Mouse (Mus musculus) limb, embryonic 13.5 days (tissue): ENCODE measurements around the gene Rnf39. TPM values are rescaled to one million over a fixed set of nuclear protein-coding genes. Genes with fewer than 3 reads are reported as not detected.

Experiments used
- ATAC-seq: fragments of 200-750 bp; cut with Nextera tagmentation; 2 replicates; pipeline ENCODE4 v1.8.0; 2017; ENCODE audit warnings: low read depth, moderate number of reproducible peaks, moderate TSS enrichment; ENCODE audit not compliant: low FRiP score
- H3K27ac ChIP-seq: fragments of 300-500 bp; sonication (generic); 2 replicates; pipeline ENCODE4 v1.5.1; 2015; ENCODE audit warnings: inconsistent platforms, mild to moderate bottlenecking, moderate library complexity
- H3K27me3 ChIP-seq: fragments of 300-500 bp; sonication (generic); 2 replicates; pipeline ENCODE4 v1.6.1; 2015; ENCODE audit warnings: mild to moderate bottlenecking, inconsistent platforms
- H3K36me3 ChIP-seq: fragments of 300-500 bp; sonication (generic); 2 replicates; pipeline ENCODE4 v1.6.1; 2015; ENCODE audit warnings: inconsistent platforms, mild to moderate bottlenecking, moderate library complexity
- H3K4me1 ChIP-seq: fragments of 300-500 bp; sonication (generic); 2 replicates; pipeline ENCODE4 v1.6.1; 2015; ENCODE audit warnings: inconsistent platforms
- H3K4me2 ChIP-seq: fragments of 300-500 bp; sonication (generic); replicated peaks from 2 replicates; pipeline ENCODE4 v1.6.1; 2015; ENCODE audit warnings: inconsistent platforms, mild to moderate bottlenecking, moderate library complexity
- H3K4me3 ChIP-seq: fragments of 300-500 bp; sonication (generic); 2 replicates; pipeline ENCODE4 v1.5.1; 2015; ENCODE audit warnings: moderate library complexity, mild to moderate bottlenecking, inconsistent platforms
- H3K9ac ChIP-seq: fragments of 300-500 bp; sonication (generic); 2 replicates; pipeline ENCODE4 v1.6.1; 2015; ENCODE audit warnings: mild to moderate bottlenecking, inconsistent platforms
- H3K9me3 ChIP-seq: fragments of 300-500 bp; sonication (generic); 2 replicates; pipeline ENCODE4 v1.6.1; 2016; ENCODE audit warnings: inconsistent platforms
- WGBS: fragments of 180-500 bp; shearing (Covaris S2); methylation state at CpG from one replicate; pipeline ENCODE4 v1.1.7; 2015; 5-methylcytosine and 5-hydroxymethylcytosine counted together
- polyA plus RNA-seq: library from polyadenylated mRNA; unstranded; fragments of >200 nt; fragmentation: Nextera tagmentation; extraction: Ambion mirVana; gene quantifications from 2 replicates; pipeline ENCODE4 v1.2.1, GENCODE M21; 2015

Rnf39 gene
- polyA plus RNA-seq, 1 experiment from 2014 or later: 1.5 TPM

- H3K9me3 ChIP-seq: no peaks in the 10 kb centered on the region
- no peak overlapping the region for H3K9ac ChIP-seq
- H3K27ac ChIP-seq: no peak overlapping the region
- peaks cover 75% of the 10 kb centered on the region for H3K27me3 ChIP-seq
- peak overlapping the region; percentile 49; the same call in 1 of the 2 replicates for H3K4me3 ChIP-seq
- WGBS: 9% methylated on average over 9 of the region's 9 CpGs
- peaks cover 37% of the 10 kb centered on the region for H3K4me1 ChIP-seq
- H3K4me2 ChIP-seq: peak overlapping the region; percentile 80
- H3K36me3 ChIP-seq: peaks cover 11% of the 10 kb centered on the region
- 0 out of 2 replicates have a peak, but pooled peaks have one; percentile 22 for ATAC-seq
These were observed 1.5 kb downstream of the Rnf39 start for GRCm38 (mm10) chr17:36944121-36944775.

DNA sequence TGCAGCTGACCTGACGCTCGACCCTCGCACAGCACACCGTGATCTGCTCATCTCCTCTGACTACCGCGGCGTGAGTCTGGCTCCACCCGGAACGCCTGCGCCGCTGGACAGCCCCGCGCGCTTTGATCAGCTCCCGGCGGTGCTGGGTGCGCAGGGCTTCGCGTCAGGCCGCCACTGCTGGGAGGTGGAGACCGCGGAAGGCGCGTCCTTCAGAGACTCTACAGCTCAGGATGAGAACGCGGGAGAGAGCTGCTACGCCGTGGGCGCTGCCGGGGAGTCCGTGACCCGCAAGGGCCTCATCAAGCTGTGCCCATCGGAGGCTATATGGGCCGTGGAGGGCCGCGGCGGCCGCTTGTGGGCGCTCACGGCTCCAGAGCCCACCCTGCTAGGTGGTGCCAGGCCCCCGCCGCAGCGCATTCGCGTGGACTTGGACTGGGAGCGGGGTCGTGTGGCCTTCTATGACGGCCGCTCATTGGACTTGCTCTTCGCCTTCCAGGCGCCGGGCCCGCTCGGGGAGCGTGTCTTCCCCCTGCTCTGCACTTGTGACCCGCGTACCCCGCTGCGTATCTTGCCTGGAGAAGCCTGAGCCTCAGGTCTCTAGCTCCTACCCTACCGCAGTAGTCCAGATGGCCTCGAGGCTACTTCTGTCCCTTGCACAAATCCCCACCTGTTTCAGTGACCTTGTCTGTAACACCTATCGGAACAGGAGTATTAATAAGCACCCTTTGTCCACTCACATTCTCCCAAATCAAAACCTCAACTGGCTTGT is 4.5 kb downstream of the Rnf39 start:
- H3K4me2 ChIP-seq: peak overlapping the region; percentile 96
- peaks cover 19% of the 10 kb centered on the region for H3K36me3 ChIP-seq
- peaks cover 60% of the 10 kb centered on the region for H3K27me3 ChIP-seq
- H3K4me1 ChIP-seq: peaks cover 45% of the 10 kb centered on the region
- no peak for ATAC-seq
- peak overlapping the region; percentile 79 for H3K9ac ChIP-seq
- H3K27ac ChIP-seq: no peak overlapping the region
- under 1% methylated on average over 62 of the region's 62 CpGs for WGBS
- H3K9me3 ChIP-seq: no peaks in the 10 kb centered on the region
- H3K4me3 ChIP-seq: peak overlapping the region; percentile 55

GRCm38 (mm10) chr17:36948286-36948685 is 5.6 kb downstream of the Rnf39 start:
- WGBS: 81% methylated on average over 1 of the region's 1 CpGs

GRCm38 (mm10) chr17:36949265-36949664 is 6.5 kb downstream of the Rnf39 start:
- Histone ChIP-seq H3K4me1 (peaks cover 26% of the 10 kb centered on the region), H3K27ac (no peak overlapping the region), H3K36me3 (peaks cover 25% of the 10 kb centered on the region), H3K27me3 (peaks cover 39% of the 10 kb centered on the region), H3K9ac (no peak overlapping the region), H3K4me2 (no peak overlapping the region), H3K9me3 (no peaks in the 10 kb centered on the region), H3K4me3 (no peak overlapping the region)
- 89% methylated on average over 8 of the region's 8 CpGs for WGBS
- no peak for ATAC-seq

More at GRCm38 (mm10) chr17:36948286-36948685, 5.6 kb downstream of the Rnf39 start:
- Histone ChIP-seq H3K4me1 (peaks cover 35% of the 10 kb centered on the region), H3K27ac (no peak overlapping the region), H3K36me3 (peaks cover 20% of the 10 kb centered on the region), H3K4me2 (no peak overlapping the region), H3K4me3 (no peak overlapping the region), H3K9ac (no peak overlapping the region), H3K9me3 (no peaks in the 10 kb centered on the region), H3K27me3 (peaks cover 49% of the 10 kb centered on the region)
- no peak for ATAC-seq

DNA sequence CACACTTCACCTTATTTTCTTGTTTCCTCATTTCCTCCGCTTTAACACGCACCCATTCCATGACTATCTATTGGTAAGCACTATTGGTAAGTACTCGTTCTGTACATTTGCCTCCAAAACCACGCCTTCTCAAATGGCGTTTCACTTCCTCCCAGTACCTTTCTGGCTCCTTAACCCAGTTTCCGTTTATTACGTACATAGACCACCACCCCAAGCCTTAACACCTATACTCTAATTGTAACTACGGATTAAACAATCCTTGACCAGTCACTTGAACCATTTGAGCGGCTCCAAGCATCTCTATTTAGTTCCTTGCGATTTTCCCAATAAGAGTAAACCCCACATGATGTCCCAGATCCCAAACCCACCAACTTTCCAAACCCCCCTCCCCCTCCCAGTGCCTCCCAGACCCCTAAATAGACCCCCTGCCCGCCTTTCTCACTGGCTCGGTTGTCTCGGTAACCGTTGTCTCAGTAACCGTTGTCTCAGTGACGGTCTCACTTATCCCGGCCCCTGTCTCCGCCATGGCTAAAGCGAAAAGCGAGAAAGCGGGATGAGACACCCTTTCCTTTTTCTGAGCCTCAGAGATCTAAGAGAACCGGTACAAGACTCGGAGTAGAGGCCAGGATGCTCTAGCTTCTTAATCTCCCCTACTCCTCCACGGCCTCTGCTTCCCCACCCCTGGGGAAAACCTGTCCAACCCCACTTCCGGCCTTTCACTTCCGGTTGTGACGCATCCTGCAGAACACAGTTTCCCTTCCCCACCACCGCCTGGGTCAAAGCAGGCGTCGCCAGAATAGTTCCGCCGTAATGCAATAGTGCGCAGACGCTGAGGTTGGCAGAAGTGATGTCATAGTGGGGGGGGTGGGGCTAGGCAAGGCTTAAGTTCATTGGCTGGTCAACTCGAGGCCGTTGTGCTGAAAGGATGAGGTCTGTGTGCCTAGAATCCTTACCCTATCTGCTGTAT is 8.5 kb downstream of the Rnf39 start, which contains the start of gene Ppp1r11:
Gene Ppp1r11 (minus strand): TSS at position 761 of the 967 bp plus-strand sequence.
- H3K36me3 ChIP-seq: peaks cover 39% of the 10 kb centered on the region
- peaks cover 19% of the 10 kb centered on the region for H3K27me3 ChIP-seq
- H3K4me1 ChIP-seq: peaks cover 22% of the 10 kb centered on the region
- peak within 1 kb of the TSS; percentile 80 for H3K4me2 ChIP-seq
- H3K27ac ChIP-seq: peak within 1 kb of the TSS; percentile 44; the same call in 1 of the 2 replicates
- peak within 1 kb of the TSS; percentile 76 for H3K4me3 ChIP-seq
- ATAC-seq: peak; percentile 97
- H3K9ac ChIP-seq: peak within 1 kb of the TSS; percentile 78
- 2% methylated on average over 36 of the region's 36 CpGs for WGBS
- H3K9me3 ChIP-seq: no peaks in the 10 kb centered on the region

DNA sequence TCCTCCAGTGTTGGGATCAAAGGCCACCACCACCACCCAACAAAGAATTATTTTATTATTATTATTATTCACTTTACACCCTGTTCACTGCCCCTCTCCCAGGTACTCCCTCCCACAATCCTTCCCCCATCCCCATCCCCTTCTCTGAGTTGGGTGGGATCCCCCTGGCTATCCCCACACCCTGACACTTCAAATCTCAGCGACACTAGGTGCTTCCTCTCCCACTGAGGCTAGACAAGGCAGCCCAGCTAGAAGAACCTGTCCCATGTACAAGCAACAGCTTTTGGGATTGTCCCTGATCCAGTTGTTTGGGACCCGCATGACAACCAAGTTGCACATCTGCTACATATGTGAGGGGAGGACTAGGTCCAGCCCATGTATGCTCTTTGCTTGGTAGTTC is 9.9 kb downstream of the Rnf39 start:
- WGBS: 85% methylated on average over 2 of the region's 2 CpGs
- Histone ChIP-seq H3K4me3 (no peak overlapping the region), H3K9me3 (no peaks in the 10 kb centered on the region), H3K27me3 (peaks cover 10% of the 10 kb centered on the region; the same call in 1 of the 2 replicates), H3K4me1 (peaks cover 14% of the 10 kb centered on the region), H3K27ac (no peak overlapping the region), H3K4me2 (no peak overlapping the region), H3K9ac (no peak overlapping the region), H3K36me3 (peaks cover 45% of the 10 kb centered on the region)
- ATAC-seq: no peak

GRCm38 (mm10) chr17:36953062-36953461 is 10.3 kb downstream of the Rnf39 start:
- ATAC-seq: no peak
- Histone ChIP-seq H3K4me2 (no peak overlapping the region), H3K27ac (no peak overlapping the region), H3K4me1 (peaks cover 15% of the 10 kb centered on the region), H3K27me3 (peaks cover 8% of the 10 kb centered on the region; the same call in 1 of the 2 replicates), H3K36me3 (peaks cover 45% of the 10 kb centered on the region), H3K9me3 (no peaks in the 10 kb centered on the region), H3K4me3 (no peak overlapping the region), H3K9ac (no peak overlapping the region)
- 90% methylated on average over 1 of the region's 1 CpGs for WGBS

GRCm38 (mm10) chr17:36957999-36958743 is 15.5 kb downstream of the Rnf39 start, which contains the start of the genes Znrd1 and Znrd1as:
Gene Znrd1, minus strand, starts transcription at chr17:36958559.
Gene Znrd1as, plus strand, starts transcription at chr17:36958592.
- Histone ChIP-seq H3K27me3 (no peaks in the 10 kb centered on the region), H3K36me3 (peaks cover 26% of the 10 kb centered on the region), H3K27ac (peak within 1 kb of the TSS; percentile 80; the same call in 1 of the 2 replicates), H3K4me2 (peak within 1 kb of the TSS; percentile 83), H3K4me3 (peak within 1 kb of the TSS; percentile 76), H3K4me1 (peaks cover 15% of the 10 kb centered on the region), H3K9me3 (no peaks in the 10 kb centered on the region), H3K9ac (peak within 1 kb of the TSS; percentile 83)
- WGBS: under 1% methylated on average over 46 of the region's 46 CpGs
- ATAC-seq: peak; percentile 99

- peak overlapping the region; percentile 83 for H3K4me2 ChIP-seq
- no peaks in the 10 kb centered on the region for H3K27me3 ChIP-seq
- peak overlapping the region; percentile 83 for H3K9ac ChIP-seq
- H3K4me1 ChIP-seq: peaks cover 15% of the 10 kb centered on the region
- H3K4me3 ChIP-seq: peak overlapping the region; percentile 76
- H3K27ac ChIP-seq: peak overlapping the region; percentile 67; the same call in 1 of the 2 replicates
- no peaks in the 10 kb centered on the region for H3K9me3 ChIP-seq
- WGBS: 13% methylated on average over 12 of the region's 12 CpGs
- ATAC-seq: no peak
- peaks cover 22% of the 10 kb centered on the region for H3K36me3 ChIP-seq
These were observed 16.2 kb downstream of the Rnf39 start for GRCm38 (mm10) chr17:36958884-36959283.

DNA sequence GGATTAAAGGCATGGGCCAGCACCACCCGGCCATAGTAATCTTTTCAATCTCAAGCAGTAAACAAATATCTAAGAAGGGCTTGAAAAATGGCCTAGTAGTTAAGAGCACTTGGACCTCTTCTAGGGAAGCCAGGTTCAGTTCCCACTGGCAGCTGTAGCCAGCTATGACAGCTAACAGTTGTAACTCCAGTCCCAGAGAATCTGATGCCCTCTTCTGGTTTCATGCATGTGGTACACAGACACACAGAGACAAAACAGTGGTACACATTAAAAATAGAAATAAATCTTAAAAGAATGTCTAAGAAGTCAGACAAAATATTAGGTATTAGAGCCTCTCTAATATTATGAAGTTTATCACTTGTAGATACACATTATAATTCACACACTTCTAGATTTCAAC is 18.4 kb downstream of the Rnf39 start:
- H3K4me2 ChIP-seq: no peak overlapping the region
- WGBS: 82% methylated on average over 1 of the region's 1 CpGs

GRCm38 (mm10) chr17:36966875-36967274 is 24.2 kb downstream of the Rnf39 start:
- 85% methylated on average over 1 of the region's 1 CpGs for WGBS
- H3K27ac ChIP-seq: no peak overlapping the region
- ATAC-seq: no peak

More for the DNA sequence above, 18.4 kb downstream of the Rnf39 start:
- peaks cover 8% of the 10 kb centered on the region for H3K36me3 ChIP-seq
- no peaks in the 10 kb centered on the region for H3K27me3 ChIP-seq
- H3K27ac ChIP-seq: no peak overlapping the region
- no peak overlapping the region for H3K4me3 ChIP-seq
- H3K4me1 ChIP-seq: peaks cover 15% of the 10 kb centered on the region
- no peak for ATAC-seq
- no peaks in the 10 kb centered on the region for H3K9me3 ChIP-seq
- H3K9ac ChIP-seq: no peak overlapping the region

More at GRCm38 (mm10) chr17:36966875-36967274, 24.2 kb downstream of the Rnf39 start:
- Histone ChIP-seq H3K4me1 (no peaks in the 10 kb centered on the region), H3K9me3 (no peaks in the 10 kb centered on the region), H3K9ac (no peak overlapping the region), H3K27me3 (no peaks in the 10 kb centered on the region), H3K4me3 (no peak overlapping the region), H3K36me3 (no peaks in the 10 kb centered on the region), H3K4me2 (no peak overlapping the region)
